Mouse (Mus musculus): Measurements from ENCODE around the gene Prelp.
"Not testable (repeated sequence)": the region's sequence is repeated elsewhere in the genome, so short reads cannot be mapped to it uniquely, and the experiment has no call there.

- TF ChIP-seq HCFC1 (IDR thresholded peaks at IDR 0.05; ENCODE audit: borderline replicate concordance, insufficient read depth, low read length); ZC3H11A (IDR thresholded peaks at IDR 0.05; ENCODE audit: borderline replicate concordance, low read depth, low read length): not testable (repeated sequence)
Measured at GRCm38 (mm10) chr1:133963578-133963977, 42.4 kb upstream of the Prelp start.
